Mouse (Mus musculus) ES-Bruce4 (cell line): ENCODE measurements around the gene Ttll5. TPM values are rescaled to one million over a fixed set of nuclear protein-coding genes. Genes with fewer than 3 reads are reported as not detected.

ENCODE experiments used
- H3K27ac ChIP-seq: 2 replicates; pipeline ENCODE4 v1.5.1; 2012; ENCODE audit warnings: low read length, inconsistent platforms; ENCODE audit not compliant: insufficient read depth
- H3K27me3 ChIP-seq: 2 replicates; pipeline ENCODE4 v1.6.1; 2012; ENCODE audit warnings: mild to moderate bottlenecking, low read length, inconsistent platforms; ENCODE audit not compliant: control insufficient read depth, poor library complexity, insufficient read depth, severe bottlenecking
- H3K36me3 ChIP-seq: 2 replicates; pipeline ENCODE4 v1.6.1; 2012; ENCODE audit warnings: inconsistent platforms, mild to moderate bottlenecking, low read length, moderate library complexity; ENCODE audit not compliant: control insufficient read depth, poor library complexity, insufficient read depth, severe bottlenecking
- H3K4me1 ChIP-seq: one replicate; pipeline ENCODE4 v1.8.1; 2011; ENCODE audit warnings: low read length; ENCODE audit not compliant: control insufficient read depth, insufficient read depth
- H3K4me3 ChIP-seq: 2 replicates; pipeline ENCODE4 v1.5.1; 2011; ENCODE audit warnings: low read depth, mild to moderate bottlenecking, low read length
- H3K9ac ChIP-seq: 2 replicates; pipeline ENCODE4 v1.6.1; 2012; ENCODE audit warnings: low read depth, mild to moderate bottlenecking, inconsistent platforms; ENCODE audit not compliant: poor library complexity, severe bottlenecking
- H3K9me3 ChIP-seq: replicated peaks from 2 replicates; pipeline ENCODE4 v1.6.1; 2012; ENCODE audit warnings: mild to moderate bottlenecking, low read length, inconsistent platforms; ENCODE audit not compliant: control insufficient read depth, poor library complexity, insufficient read depth, severe bottlenecking
- CTCF ChIP-seq: IDR thresholded peaks from one replicate; pipeline ENCODE4 v1.8.1; 2011; ENCODE audit warnings: low read depth, low read length
- EP300 ChIP-seq: IDR thresholded peaks from 2 replicates; pipeline ENCODE4 v1.6.1; 2011; ENCODE audit warnings: low read depth, low read length; ENCODE audit not compliant: insufficient read depth
- POLR2A ChIP-seq: IDR thresholded peaks from one replicate; pipeline ENCODE4 v1.8.1; 2011; ENCODE audit warnings: low read length; ENCODE audit not compliant: insufficient read depth
- polyA plus RNA-seq: library from polyadenylated mRNA; stranded (reverse); fragments of >200 nt; gene quantifications from 2 replicates; pipeline ENCODE4 v1.2.4, GENCODE M21; 2011; ENCODE audit warnings: low read depth; ENCODE audit not compliant: missing spikeins, insufficient read depth, insufficient read length

The Ttll5 gene
- polyA plus RNA-seq, 1 experiment: 19.4 TPM

GRCm38 (mm10) chr12:86027747-86028146 lies 203.3 kb downstream of the Ttll5 start:
- H3K36me3 ChIP-seq: no peaks in the 10 kb centered on the region
- no peaks in the 10 kb centered on the region for H3K27me3 ChIP-seq
- no peaks in the 10 kb centered on the region for H3K4me1 ChIP-seq
- no peak overlapping the region for H3K27ac ChIP-seq
- no peaks in the 10 kb centered on the region for H3K9me3 ChIP-seq
- H3K4me3 ChIP-seq: no peak overlapping the region
- H3K9ac ChIP-seq: no peak overlapping the region
- TF ChIP-seq CTCF (no peak), EP300 (no peak), POLR2A (no peak)

- Histone ChIP-seq H3K27me3 (no peaks in the 10 kb centered on the region), H3K4me3 (no peak overlapping the region), H3K9me3 (no peaks in the 10 kb centered on the region), H3K27ac (no peak overlapping the region), H3K4me1 (no peaks in the 10 kb centered on the region), H3K36me3 (no peaks in the 10 kb centered on the region), H3K9ac (no peak overlapping the region)
- TF ChIP-seq EP300: no peak
- TF ChIP-seq POLR2A: no peak
- TF ChIP-seq CTCF: no peak
Measured at GRCm38 (mm10) chr12:86030932-86031331, 206.5 kb downstream of the Ttll5 start.

- no peak overlapping the region for H3K9ac ChIP-seq
- no peak for TF ChIP-seq POLR2A
- no peak for TF ChIP-seq CTCF
- no peak for TF ChIP-seq EP300
- no peaks in the 10 kb centered on the region for H3K27me3 ChIP-seq
- H3K27ac ChIP-seq: no peak overlapping the region
- no peaks in the 10 kb centered on the region for H3K9me3 ChIP-seq
- H3K36me3 ChIP-seq: no peaks in the 10 kb centered on the region
- no peak overlapping the region for H3K4me3 ChIP-seq
- no peaks in the 10 kb centered on the region for H3K4me1 ChIP-seq
Measured at GRCm38 (mm10) chr12:86035586-86035985, 211.1 kb downstream of the Ttll5 start.

GRCm38 (mm10) chr12:86036368-86037166 lies 212.1 kb downstream of the Ttll5 start:
- Histone ChIP-seq H3K27ac (no peak overlapping the region), H3K4me3 (no peak overlapping the region), H3K27me3 (no peaks in the 10 kb centered on the region), H3K4me1 (no peaks in the 10 kb centered on the region), H3K9me3 (no peaks in the 10 kb centered on the region), H3K36me3 (no peaks in the 10 kb centered on the region), H3K9ac (no peak overlapping the region)
- TF ChIP-seq CTCF: no peak
- TF ChIP-seq EP300: no peak
- TF ChIP-seq POLR2A: no peak

GRCm38 (mm10) chr12:86037235-86037921 lies 212.9 kb downstream of the Ttll5 start:
- H3K4me1 ChIP-seq: no peaks in the 10 kb centered on the region
- H3K27me3 ChIP-seq: no peaks in the 10 kb centered on the region
- no peak overlapping the region for H3K4me3 ChIP-seq
- H3K9ac ChIP-seq: no peak overlapping the region
- H3K9me3 ChIP-seq: no peaks in the 10 kb centered on the region
- H3K27ac ChIP-seq: no peak overlapping the region
- TF ChIP-seq POLR2A (no peak), EP300 (no peak), CTCF (no peak)
- no peaks in the 10 kb centered on the region for H3K36me3 ChIP-seq

- no peak overlapping the region for H3K4me3 ChIP-seq
- no peaks in the 10 kb centered on the region; the same call in 1 of the 2 replicates for H3K9me3 ChIP-seq
- H3K4me1 ChIP-seq: no peaks in the 10 kb centered on the region
- H3K27me3 ChIP-seq: no peaks in the 10 kb centered on the region
- TF ChIP-seq CTCF (no peak), POLR2A (no peak), EP300 (no peak)
- no peak overlapping the region for H3K9ac ChIP-seq
- H3K27ac ChIP-seq: no peak overlapping the region
- H3K36me3 ChIP-seq: no peaks in the 10 kb centered on the region
Measured at GRCm38 (mm10) chr12:86039078-86039477, 214.6 kb downstream of the Ttll5 start.
